Mouse (Mus musculus): ENCODE results near the gene Large2. TPM values are rescaled to one million over a fixed set of nuclear protein-coding genes. Genes with fewer than 3 reads are reported as not detected.

The Large2 gene
- polyA plus RNA-seq, 1 experiment from 2014 or later, result 1.7 TPM

GRCm38 (mm10) chr2:92386821-92387570 is 12.3 kb upstream of the Large2 start:
- no peak for ATAC-seq (replicated peaks; ENCODE audit: extremely low read depth, insufficient read depth, low FRiP score)
- no peak overlapping the region for H3K4me2 ChIP-seq (ENCODE audit: low read depth, low read length)
- 89% methylated on average over 30 of the region's 30 CpGs for WGBS
- H3K27ac ChIP-seq (ENCODE audit: low read length), result no peak overlapping the region
- no peaks in the 10 kb centered on the region for H3K36me3 ChIP-seq (ENCODE audit: control insufficient read depth, insufficient read depth)
- no peaks in the 10 kb centered on the region for H3K9me3 ChIP-seq (replicated peaks; ENCODE audit: control insufficient read depth, low read length)
- H3K4me1 ChIP-seq (ENCODE audit: control insufficient read depth, insufficient read depth, low read length), result peaks cover 19% of the 10 kb centered on the region
- H3K4me3 ChIP-seq (ENCODE audit: low read length), result no peak overlapping the region
- H3K9ac ChIP-seq (ENCODE audit: low read length), result no peak overlapping the region
- peaks cover 6% of the 10 kb centered on the region; the same call in 1 of the 2 replicates for H3K27me3 ChIP-seq (ENCODE audit: control insufficient read depth, insufficient read depth, low read length)

- H3K4me3 ChIP-seq (ENCODE audit: low read length), result no peak overlapping the region
- 0 out of 2 replicates have a peak, but pooled peaks cover 3% of the 10 kb centered on the region for H3K36me3 ChIP-seq (ENCODE audit: control insufficient read depth, insufficient read depth)
- no peak for ATAC-seq (replicated peaks; ENCODE audit: extremely low read depth, insufficient read depth, low FRiP score)
- H3K9ac ChIP-seq (ENCODE audit: low read length), result no peak overlapping the region
- 0 out of 2 replicates have a peak, but pooled peaks cover 4% of the 10 kb centered on the region for H3K27me3 ChIP-seq (ENCODE audit: control insufficient read depth, insufficient read depth, low read length)
- H3K9me3 ChIP-seq (replicated peaks; ENCODE audit: control insufficient read depth, low read length), result no peaks in the 10 kb centered on the region
- 66% methylated on average over 22 of the region's 22 CpGs for WGBS
- H3K4me2 ChIP-seq (ENCODE audit: low read depth, low read length), result no peak overlapping the region
- peaks cover 14% of the 10 kb centered on the region for H3K4me1 ChIP-seq (ENCODE audit: control insufficient read depth, insufficient read depth, low read length)
- H3K27ac ChIP-seq (ENCODE audit: low read length), result no peak overlapping the region
Measured at GRCm38 (mm10) chr2:92385113-92386051, 10.7 kb upstream of the Large2 start.

- no peak overlapping the region for H3K4me3 ChIP-seq (ENCODE audit: low read length)
- H3K4me2 ChIP-seq (ENCODE audit: low read depth, low read length), result no peak overlapping the region
- ATAC-seq (replicated peaks; ENCODE audit: extremely low read depth, insufficient read depth, low FRiP score), result no peak
- no peak overlapping the region for H3K9ac ChIP-seq (ENCODE audit: low read length)
- H3K27ac ChIP-seq (ENCODE audit: low read length), result no peak overlapping the region
- H3K4me1 ChIP-seq (ENCODE audit: control insufficient read depth, insufficient read depth, low read length), result peaks cover 8% of the 10 kb centered on the region
- H3K27me3 ChIP-seq (ENCODE audit: control insufficient read depth, insufficient read depth, low read length), result 0 out of 2 replicates have a peak, but pooled peaks cover 4% of the 10 kb centered on the region
- WGBS, result 74% methylated on average over 4 of the region's 4 CpGs
- no peaks in the 10 kb centered on the region for H3K9me3 ChIP-seq (replicated peaks; ENCODE audit: control insufficient read depth, low read length)
- H3K36me3 ChIP-seq (ENCODE audit: control insufficient read depth, insufficient read depth), result 0 out of 2 replicates have a peak, but pooled peaks cover 5% of the 10 kb centered on the region
Measured at GRCm38 (mm10) chr2:92384101-92384500, 9.4 kb upstream of the Large2 start.

- Histone ChIP-seq H3K36me3 (ENCODE audit: control insufficient read depth, insufficient read depth) (peaks cover 10% of the 10 kb centered on the region; the same call in 1 of the 2 replicates), H3K4me3 (ENCODE audit: low read length) (no peak overlapping the region), H3K27ac (ENCODE audit: low read length) (no peak overlapping the region), H3K27me3 (ENCODE audit: control insufficient read depth, insufficient read depth, low read length) (0 out of 2 replicates have a peak, but pooled peaks cover 3% of the 10 kb centered on the region), H3K4me2 (ENCODE audit: low read depth, low read length) (no peak overlapping the region), H3K4me1 (ENCODE audit: control insufficient read depth, insufficient read depth, low read length) (no peaks in the 10 kb centered on the region), H3K9me3 (replicated peaks; ENCODE audit: control insufficient read depth, low read length) (no peaks in the 10 kb centered on the region), H3K9ac (ENCODE audit: low read length) (no peak overlapping the region)
- WGBS, result 85% methylated on average over 4 of the region's 4 CpGs
- ATAC-seq (replicated peaks; ENCODE audit: extremely low read depth, insufficient read depth, low FRiP score), result no peak
Measured at GRCm38 (mm10) chr2:92382759-92383158, 8.1 kb upstream of the Large2 start.

- no peak for ATAC-seq (replicated peaks; ENCODE audit: extremely low read depth, insufficient read depth, low FRiP score)
- H3K9ac ChIP-seq (ENCODE audit: low read length), result no peak within 1 kb of the TSS
- H3K27me3 ChIP-seq (ENCODE audit: control insufficient read depth, insufficient read depth, low read length), result no peaks in the 10 kb centered on the region
- no peak within 1 kb of the TSS for H3K4me3 ChIP-seq (ENCODE audit: low read length)
- 79% methylated on average over 5 of the region's 5 CpGs for WGBS
- H3K9me3 ChIP-seq (replicated peaks; ENCODE audit: control insufficient read depth, low read length), result no peaks in the 10 kb centered on the region
- H3K36me3 ChIP-seq (ENCODE audit: control insufficient read depth, insufficient read depth), result peaks cover 10% of the 10 kb centered on the region; the same call in 1 of the 2 replicates
- H3K27ac ChIP-seq (ENCODE audit: low read length), result no peak within 1 kb of the TSS
- H3K4me1 ChIP-seq (ENCODE audit: control insufficient read depth, insufficient read depth, low read length), result no peaks in the 10 kb centered on the region
- no peak within 1 kb of the TSS for H3K4me2 ChIP-seq (ENCODE audit: low read depth, low read length)
Measured at GRCm38 (mm10) chr2:92381901-92382588, 7.4 kb upstream of the Large2 start, which contains the start of gene 1700029I15Rik. Gene 1700029I15Rik (plus strand): TSS chr2:92382538.

- peaks cover 10% of the 10 kb centered on the region; the same call in 1 of the 2 replicates for H3K36me3 ChIP-seq (ENCODE audit: control insufficient read depth, insufficient read depth)
- ATAC-seq (replicated peaks; ENCODE audit: extremely low read depth, insufficient read depth, low FRiP score), result no peak
Measured at GRCm38 (mm10) chr2:92381161-92381560, 6.5 kb upstream of the Large2 start.

GRCm38 (mm10) chr2:92380495-92381050 is 5.9 kb upstream of the Large2 start:
- H3K9me3 ChIP-seq (replicated peaks; ENCODE audit: control insufficient read depth, low read length), result no peaks in the 10 kb centered on the region
- H3K36me3 ChIP-seq (ENCODE audit: control insufficient read depth, insufficient read depth), result peaks cover 10% of the 10 kb centered on the region; the same call in 1 of the 2 replicates
- H3K4me1 ChIP-seq (ENCODE audit: control insufficient read depth, insufficient read depth, low read length), result peaks cover 8% of the 10 kb centered on the region
- ATAC-seq (replicated peaks; ENCODE audit: extremely low read depth, insufficient read depth, low FRiP score), result no peak
- H3K27ac ChIP-seq (ENCODE audit: low read length), result no peak overlapping the region
- H3K27me3 ChIP-seq (ENCODE audit: control insufficient read depth, insufficient read depth, low read length), result no peaks in the 10 kb centered on the region
- no peak overlapping the region for H3K4me3 ChIP-seq (ENCODE audit: low read length)
- H3K9ac ChIP-seq (ENCODE audit: low read length), result no peak overlapping the region
- H3K4me2 ChIP-seq (ENCODE audit: low read depth, low read length), result no peak overlapping the region
- 75% methylated on average over 6 of the region's 6 CpGs for WGBS

More at GRCm38 (mm10) chr2:92381161-92381560, 6.5 kb upstream of the Large2 start:
- no peak overlapping the region for H3K4me3 ChIP-seq (ENCODE audit: low read length)
- H3K27me3 ChIP-seq (ENCODE audit: control insufficient read depth, insufficient read depth, low read length), result no peaks in the 10 kb centered on the region
- no peak overlapping the region for H3K9ac ChIP-seq (ENCODE audit: low read length)
- no peak overlapping the region for H3K27ac ChIP-seq (ENCODE audit: low read length)
- H3K4me2 ChIP-seq (ENCODE audit: low read depth, low read length), result no peak overlapping the region
- H3K9me3 ChIP-seq (replicated peaks; ENCODE audit: control insufficient read depth, low read length), result no peaks in the 10 kb centered on the region
- peaks cover 3% of the 10 kb centered on the region for H3K4me1 ChIP-seq (ENCODE audit: control insufficient read depth, insufficient read depth, low read length)
- 82% methylated on average over 5 of the region's 5 CpGs for WGBS

GRCm38 (mm10) chr2:92379783-92380494 is 5.3 kb upstream of the Large2 start:
- Histone ChIP-seq H3K4me3 (ENCODE audit: low read length) (no peak overlapping the region), H3K4me2 (ENCODE audit: low read depth, low read length) (no peak overlapping the region), H3K36me3 (ENCODE audit: control insufficient read depth, insufficient read depth) (peaks cover 10% of the 10 kb centered on the region; the same call in 1 of the 2 replicates), H3K9me3 (replicated peaks; ENCODE audit: control insufficient read depth, low read length) (no peaks in the 10 kb centered on the region), H3K9ac (ENCODE audit: low read length) (no peak overlapping the region), H3K4me1 (ENCODE audit: control insufficient read depth, insufficient read depth, low read length) (peaks cover 8% of the 10 kb centered on the region), H3K27me3 (ENCODE audit: control insufficient read depth, insufficient read depth, low read length) (no peaks in the 10 kb centered on the region), H3K27ac (ENCODE audit: low read length) (no peak overlapping the region)
- ATAC-seq (replicated peaks; ENCODE audit: extremely low read depth, insufficient read depth, low FRiP score), result no peak
- 80% methylated on average over 17 of the region's 17 CpGs for WGBS

Measured in heart, embryonic 16.5 days (tissue).